In genomic region chr12:17593956-17594355, GRCm38 (mm10) we compare ENCODE assay signal across 15 mouse cellular contexts.
"Had no signal": no experiment of that assay in that cellular context is flagged by ENCODE, and none has a peak within 500 bp of the region (broad histone marks: within the 10 kb centered on the region; RNA-seq: fewer than 3 reads in every experiment).

No protein-coding gene starts in this region.

- ATAC-seq: liver, postnatal 0 days; lung, postnatal 0 days; midbrain, embryonic 13.5 days; midbrain, embryonic 15.5 days had no signal

- DNase-seq: liver, postnatal 0 days; lung, adult 2 months; lung, postnatal 14 days; lung, postnatal 36 days; retina, postnatal 1 day; right cerebral cortex, adult 18-20 months; right cerebral cortex, postnatal 25 days; right cerebral cortex, postnatal 4 days; spleen, adult 18-20 months; thymus, adult 18-20 months; thymus, postnatal 14 days; thymus, postnatal 36 days had no signal
